Comparison of ENCODE assay signal across 5 mouse cellular contexts in genomic region chr8:123257593-123257992, GRCm38 (mm10). TPM values are rescaled to one million over a fixed set of nuclear protein-coding genes. Genes with fewer than 3 reads are reported as not detected.
DNase-seq lines count a peak whose midpoint lies in the region; TF ChIP-seq lines count a peak whose summit lies in the region.
"Not testable (repeated sequence)": the region's sequence is repeated elsewhere in the genome, so short reads cannot be mapped to it uniquely, and the experiment has no call there.
"Had no signal": no experiment of that assay in that cellular context is flagged by ENCODE, and none has a peak within 500 bp of the region (broad histone marks: within the 10 kb centered on the region; RNA-seq: fewer than 3 reads in every experiment).

No protein-coding gene starts in this region.

- H3K4me1 ChIP-seq in cortical plate, adult 2 months (ENCODE audit: control insufficient read depth, insufficient read depth, low read length) = not testable (repeated sequence)

- peak; percentile 44 to 66 for DNase-seq in adrenal gland, adult (ENCODE audit: inconsistent age in 2 of 2, low spot score in 1 of 2)
- peak; percentile 57 for DNase-seq in adrenal gland, postnatal 14 days
- DNase-seq in left cerebral cortex, adult 2 months (ENCODE audit: extremely low spot score in 1 of 2, low spot score in 2 of 2) = not testable (repeated sequence)

- not testable (repeated sequence) for TF ChIP-seq POLR2A in cortical plate, adult 2 months (IDR thresholded peaks at IDR 0.05; ENCODE audit: extremely low read depth, insufficient read depth, low read length)

- intact Hi-C loops in left cerebral cortex, adult 2 months (cut with DNase I) = loop anchor here (10.0 kb wide), 1 partner anchor 107 kb away; no protein-coding TSS in a partner anchor

- peak overlapping the region; percentile 69 for H3K27ac ChIP-seq in cortical plate, adult 2 months (ENCODE audit: insufficient read depth, low read length)
- H3K27ac ChIP-seq in left cerebral cortex, adult 2 months = peak overlapping the region; percentile 28; the same call in 1 of the 2 replicates

- not testable (repeated sequence) for H3K4me3 ChIP-seq in cortical plate, adult 2 months (ENCODE audit: insufficient read depth, low read length); left cerebral cortex, adult 2 months

- not testable (repeated sequence) for TF ChIP-seq CTCF in cortical plate, adult 2 months (IDR thresholded peaks at IDR 0.05; ENCODE audit: extremely low read depth, insufficient read depth, low read length); left cerebral cortex, adult 2 months (IDR thresholded peaks at IDR 0.05)

RNA-seq across cellular contexts. Expression of gene Vps9d1, which starts 3.4 kb away (rescaled TPM):
- 24.0 and 29.3 TPM in 2 replicates for total RNA-seq in adrenal gland, postnatal 14 days (2021)
- 111 and 112 TPM in 2 replicates for polyA plus RNA-seq in cortical plate, adult 2 months (2012; rRNA removed)
- 10 to 100 TPM; 53.3 to 63.0 TPM for total RNA-seq in left cerebral cortex, adult 2 months (2021)

RNA-seq across cellular contexts. Expression of gene Zfp276, which starts 3.6 kb away (rescaled TPM):
- total RNA-seq in adrenal gland, postnatal 14 days (2021) = 20.4 and 21.5 TPM in 2 replicates
- 28.4 and 30.9 TPM in 2 replicates for polyA plus RNA-seq in cortical plate, adult 2 months (2012; rRNA removed)
- 10 to 100 TPM; 26.4 to 29.2 TPM for total RNA-seq in left cerebral cortex, adult 2 months (2021)

RNA-seq across cellular contexts. Expression of gene Spata2l, which starts 21.6 kb away (rescaled TPM):
- 12.2 and 18.7 TPM in 2 replicates for total RNA-seq in adrenal gland, postnatal 14 days (2021)
- polyA plus RNA-seq in cortical plate, adult 2 months (2012; rRNA removed) = 59.6 and 69.8 TPM in 2 replicates
- 10 to 100 TPM; 75.4 to 97.5 TPM for total RNA-seq in left cerebral cortex, adult 2 months (2021)

RNA-seq across cellular contexts. Expression of gene Cdk10, which starts 33.0 kb away (rescaled TPM):
- 53.1 and 57.7 TPM in 2 replicates for total RNA-seq in adrenal gland, postnatal 14 days (2021)
- polyA plus RNA-seq in cortical plate, adult 2 months (2012; rRNA removed) = 165 and 187 TPM in 2 replicates
- 100 to 1,000 TPM; 101 to 111 TPM for total RNA-seq in left cerebral cortex, adult 2 months (2021)

RNA-seq across cellular contexts. Expression of gene Spata33, which starts 45.0 kb away (rescaled TPM):
- total RNA-seq in adrenal gland, postnatal 14 days (2021) = 2.6 and 4.9 TPM in 2 replicates
- polyA plus RNA-seq in cortical plate, adult 2 months (2012; rRNA removed) = 8.4 and 9.7 TPM in 2 replicates
- 1 to 10 TPM; 6.3 to 8.1 TPM for total RNA-seq in left cerebral cortex, adult 2 months (2021)
- polyA plus RNA-seq: activated CD4-positive, CD25-positive, alpha-beta regulatory T cell, adult 4 months had no signal
